Mouse (Mus musculus) brain, embryonic 14.5 days (tissue): Measurements from ENCODE around the gene Pank4.
A peak's percentile ranks its signal among the peaks of the same experiment; 100 is the strongest.

Experiments used
- CTCF ChIP-seq: fragments of 200-500 bp; IDR thresholded peaks from 2 replicates; pipeline ENCODE4 v1.5.1; 2012; ENCODE audit warnings: inconsistent platforms, mild to moderate bottlenecking, moderate library complexity, borderline replicate concordance; ENCODE audit not compliant: insufficient read depth, insufficient read length; ENCODE audit errors: extremely low read depth
- POLR2A ChIP-seq: fragments of 200-500 bp; IDR thresholded peaks from 2 replicates; pipeline ENCODE4 v1.6.1; 2012; ENCODE audit warnings: mild to moderate bottlenecking, inconsistent platforms, borderline replicate concordance; ENCODE audit not compliant: poor library complexity, insufficient read depth, insufficient read length, severe bottlenecking; ENCODE audit errors: extremely low read depth

DNA sequence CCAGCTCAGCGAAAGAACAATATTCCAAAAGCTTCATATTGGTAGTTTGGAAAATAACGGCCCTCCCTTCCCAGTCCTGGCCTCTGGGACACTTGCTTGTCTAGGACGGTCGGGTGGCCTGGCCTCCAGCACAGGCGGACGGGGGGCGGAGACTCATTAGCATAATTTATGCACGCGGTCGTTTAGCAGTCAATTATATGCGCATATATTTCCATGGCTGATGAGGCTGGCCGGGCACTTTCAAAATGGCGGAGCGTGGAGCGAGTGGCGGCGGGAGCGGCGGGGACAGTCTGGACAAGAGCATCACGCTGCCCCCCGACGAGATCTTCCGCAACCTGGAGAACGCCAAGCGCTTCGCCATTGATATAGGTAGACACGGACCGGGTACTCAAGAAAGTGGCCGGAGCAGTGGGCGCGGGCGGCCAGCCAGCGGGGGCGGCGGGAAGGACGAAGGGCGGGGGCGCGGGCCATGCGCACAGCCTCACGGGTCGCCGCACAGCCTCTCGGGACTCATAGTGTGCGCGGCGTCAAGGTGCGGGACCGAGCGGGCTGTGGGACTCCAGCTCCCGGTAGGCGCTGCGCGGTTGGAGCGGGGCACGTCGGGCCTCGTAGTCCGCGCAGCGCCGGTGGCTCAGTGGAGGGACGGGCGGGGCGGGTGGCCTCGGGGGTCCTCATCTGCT, at the start of gene Pank4:
- peak; percentile 41 for TF ChIP-seq POLR2A
- TF ChIP-seq CTCF, result no peak
